Mouse (Mus musculus) lung, postnatal 0 days (tissue): ENCODE measurements around the gene Brat1. TPM values are rescaled to one million over a fixed set of nuclear protein-coding genes. Genes with fewer than 3 reads are reported as not detected.
A peak's percentile ranks its signal among the peaks of the same experiment; 100 is the strongest.

Source experiments
- ATAC-seq: fragments of 200-750 bp; cut with Nextera tagmentation; 2 replicates; pipeline ENCODE4 v1.8.0; 2017; ENCODE audit warnings: moderate library complexity
- DNase-seq: peaks from one replicate; pipeline ENCODE4 v3.0.0-alpha.2; 2016; ENCODE audit warnings: low spot score
- H3K27ac ChIP-seq: fragments of 300-500 bp; sonication (generic); 2 replicates; pipeline ENCODE4 v1.5.1; 2014; ENCODE audit warnings: antibody characterized with exemption, mild to moderate bottlenecking, low read length, mixed read lengths
- H3K27me3 ChIP-seq: fragments of 300-500 bp; sonication (generic); replicated peaks from 2 replicates; pipeline ENCODE4 v1.6.1; 2014; ENCODE audit warnings: low read length, mixed read lengths; ENCODE audit not compliant: insufficient read depth
- H3K36me3 ChIP-seq: fragments of 300-500 bp; sonication (generic); 2 replicates; pipeline ENCODE4 v1.6.1; 2014; ENCODE audit warnings: low read length, mixed read lengths; ENCODE audit not compliant: insufficient read depth
- H3K4me1 ChIP-seq: fragments of 300-500 bp; sonication (generic); 2 replicates; pipeline ENCODE4 v1.6.1; 2014; ENCODE audit warnings: antibody characterized with exemption, low read depth, low read length, mixed read lengths; ENCODE audit not compliant: insufficient read depth
- H3K4me2 ChIP-seq: fragments of 300-500 bp; sonication (generic); replicated peaks from 2 replicates; pipeline ENCODE4 v1.6.1; 2014; ENCODE audit warnings: low read depth, mild to moderate bottlenecking, low read length, moderate library complexity, mixed read lengths
- H3K4me3 ChIP-seq: fragments of 300-500 bp; sonication (generic); 2 replicates; pipeline ENCODE4 v1.5.1; 2014; ENCODE audit warnings: low read depth, low read length
- H3K9ac ChIP-seq: fragments of 300-500 bp; sonication (generic); replicated peaks from 2 replicates; pipeline ENCODE4 v1.6.1; 2014; ENCODE audit warnings: low read depth, mild to moderate bottlenecking
- H3K9me3 ChIP-seq: fragments of 300-500 bp; sonication (generic); 2 replicates; pipeline ENCODE4 v1.6.1; 2016; ENCODE audit warnings: low read length, mixed read lengths
- CTCF ChIP-seq: IDR thresholded peaks from 2 replicates; pipeline ENCODE4 v1.5.1; 2016; ENCODE audit warnings: antibody characterized with exemption, mild to moderate bottlenecking
- EP300 ChIP-seq: IDR thresholded peaks from 2 replicates; pipeline ENCODE4 v1.6.1; 2016; ENCODE audit warnings: antibody characterized with exemption, mild to moderate bottlenecking, control low read depth
- WGBS: fragments of 180-500 bp; shearing (Covaris S2); extraction: QIAGEN DNeasy Blood & Tissue Kit; methylation state at CpG from one replicate; pipeline ENCODE4 v1.1.7; 2014; 5-methylcytosine and 5-hydroxymethylcytosine counted together
- polyA plus RNA-seq: library from polyadenylated mRNA; unstranded; fragments of >200 nt; fragmentation: Nextera tagmentation; extraction: Ambion mirVana; gene quantifications from 2 replicates; pipeline ENCODE4 v1.2.1, GENCODE M21; 2015

Brat1 gene
- polyA plus RNA-seq, 1 experiment from 2014 or later, result 16.1 TPM

- Histone ChIP-seq H3K4me2 (no peak overlapping the region), H3K4me1 (peaks cover 9% of the 10 kb centered on the region; the same call in 1 of the 2 replicates), H3K4me3 (no peak overlapping the region), H3K9me3 (no peaks in the 10 kb centered on the region), H3K27ac (peak overlapping the region; percentile 89), H3K27me3 (no peaks in the 10 kb centered on the region), H3K9ac (0 out of 2 replicates have a peak overlapping the region, but pooled peaks have one; percentile 5), H3K36me3 (no peaks in the 10 kb centered on the region)
- TF ChIP-seq EP300 (no peak), CTCF (no peak)
- 36% methylated on average over 5 of the region's 5 CpGs for WGBS
- peak; percentile 46 for DNase-seq
- ATAC-seq, result peak; percentile 42
Observed at GRCm38 (mm10) chr5:140768333-140768732, 63.5 kb downstream of the Brat1 start.

Other genes starting within 250 kb of the Brat1 start
- 19.9 and 21.7 TPM in 2 replicates for gene Chst12, start 199.5 kb upstream of the Brat1 start, polyA plus RNA-seq
- gene Grifin, start 139.9 kb upstream of the Brat1 start, polyA plus RNA-seq, result not detected in 2 replicates
- 23.1 and 25.5 TPM in 2 replicates for gene Lfng, start 97.7 kb upstream of the Brat1 start, polyA plus RNA-seq
- 18.2 and 19.8 TPM in 2 replicates for gene Ttyh3, start 56.0 kb upstream of the Brat1 start, polyA plus RNA-seq
- gene Iqce, start 2.6 kb upstream of the Brat1 start, polyA plus RNA-seq, result 10.3 and 11.0 TPM in 2 replicates
- 2.7 and 3.3 TPM in 2 replicates for gene Amz1, start 19.1 kb downstream of the Brat1 start, polyA plus RNA-seq
- gene Gna12, start 125.4 kb downstream of the Brat1 start, polyA plus RNA-seq, result 25.4 and 32.0 TPM in 2 replicates